Mouse (Mus musculus) heart, postnatal 0 days (tissue): ENCODE measurements around the gene Rpl22. TPM values are rescaled to one million over a fixed set of nuclear protein-coding genes. Genes with fewer than 3 reads are reported as not detected.

Experiments used
- ATAC-seq: fragments of 200-750 bp; cut with Nextera tagmentation; 2 replicates; pipeline ENCODE4 v1.8.0; 2017; ENCODE audit warnings: low read depth, moderate number of reproducible peaks, moderate library complexity; ENCODE audit not compliant: insufficient read depth
- DNase-seq: peaks from one replicate; pipeline ENCODE4 v3.0.0-alpha.2; 2016; ENCODE audit warnings: low spot score
- H3K27ac ChIP-seq: fragments of 300-500 bp; sonication (generic); 2 replicates; pipeline ENCODE4 v1.5.1; 2014; ENCODE audit warnings: low read depth, mild to moderate bottlenecking
- H3K27me3 ChIP-seq: fragments of 300-500 bp; sonication (generic); 2 replicates; pipeline ENCODE4 v1.6.1; 2014; ENCODE audit warnings: low read length, mixed read lengths; ENCODE audit not compliant: control insufficient read depth, insufficient read depth
- H3K36me3 ChIP-seq: fragments of 300-500 bp; sonication (generic); replicated peaks from 2 replicates; pipeline ENCODE4 v1.6.1; 2014; ENCODE audit warnings: low read length, mixed read lengths; ENCODE audit not compliant: control insufficient read depth, insufficient read depth
- H3K4me1 ChIP-seq: fragments of 300-500 bp; sonication (generic); 2 replicates; pipeline ENCODE4 v1.6.1; 2014; ENCODE audit warnings: antibody characterized with exemption; ENCODE audit not compliant: control insufficient read depth, insufficient read depth
- H3K4me2 ChIP-seq: fragments of 300-500 bp; sonication (generic); 2 replicates; pipeline ENCODE4 v1.6.1; 2014; ENCODE audit warnings: low read depth, mild to moderate bottlenecking, low read length, moderate library complexity
- H3K4me3 ChIP-seq: fragments of 300-500 bp; sonication (generic); 2 replicates; pipeline ENCODE4 v1.5.1; 2014; ENCODE audit warnings: low read depth, low read length
- H3K9ac ChIP-seq: fragments of 300-500 bp; sonication (generic); replicated peaks from 2 replicates; pipeline ENCODE4 v1.6.1; 2014; ENCODE audit warnings: low read depth, low read length, mixed read lengths
- H3K9me3 ChIP-seq: fragments of 300-500 bp; sonication (generic); replicated peaks from 2 replicates; pipeline ENCODE4 v1.6.1; 2016; ENCODE audit warnings: low read length; ENCODE audit not compliant: control insufficient read depth
- CTCF ChIP-seq: IDR thresholded peaks from 2 replicates; pipeline ENCODE4 v1.5.1; 2016; ENCODE audit warnings: antibody characterized with exemption, control low read depth, low read depth
- EP300 ChIP-seq: IDR thresholded peaks from 2 replicates; pipeline ENCODE4 v1.6.1; 2016; ENCODE audit warnings: antibody characterized with exemption, low read depth
- WGBS: fragments of 180-500 bp; shearing (Covaris S2); extraction: QIAGEN DNeasy Blood & Tissue Kit; methylation state at CpG from one replicate; pipeline ENCODE4 v1.1.7; 2014; 5-methylcytosine and 5-hydroxymethylcytosine counted together
- polyA plus RNA-seq: library from polyadenylated mRNA; unstranded; fragments of >200 nt; fragmentation: Nextera tagmentation; extraction: Ambion mirVana; gene quantifications from 2 replicates; pipeline ENCODE4 v1.2.1, GENCODE M21; 2015
- total RNA-seq: library from RNA; depleted of rRNA; stranded (reverse); fragments of >200 nt; gene quantifications from 2 replicates; pipeline ENCODE4 v1.2.3, GENCODE M21; 2014; ENCODE audit warnings: low replicate concordance; rRNA removed

The Rpl22 gene
- total and polyA plus RNA-seq, 2 experiments from 2014 or later: 118 to 224 TPM

DNA sequence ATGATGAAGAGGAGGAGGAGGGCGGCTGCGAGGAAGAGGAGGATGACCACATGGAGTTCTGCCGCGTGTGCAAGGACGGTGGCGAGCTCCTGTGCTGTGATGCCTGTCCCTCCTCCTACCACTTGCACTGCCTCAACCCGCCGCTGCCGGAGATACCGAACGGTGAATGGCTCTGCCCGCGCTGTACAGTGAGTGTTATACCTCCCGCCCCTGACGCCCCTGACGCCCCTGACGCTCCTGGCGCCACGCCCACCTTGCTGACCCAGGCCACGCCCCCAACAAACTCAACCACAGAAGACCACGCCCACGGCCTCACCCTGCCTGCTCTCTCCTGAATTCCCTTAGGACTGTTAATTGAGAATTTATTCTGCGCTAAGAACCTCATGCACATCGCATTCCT lies 35.3 kb downstream of the Rpl22 start:
- ATAC-seq: 0 out of 2 replicates have a peak, but pooled peaks have one; percentile 10
- WGBS: 2% methylated on average over 24 of the region's 24 CpGs
- no peak overlapping the region for H3K4me3 ChIP-seq

DNA sequence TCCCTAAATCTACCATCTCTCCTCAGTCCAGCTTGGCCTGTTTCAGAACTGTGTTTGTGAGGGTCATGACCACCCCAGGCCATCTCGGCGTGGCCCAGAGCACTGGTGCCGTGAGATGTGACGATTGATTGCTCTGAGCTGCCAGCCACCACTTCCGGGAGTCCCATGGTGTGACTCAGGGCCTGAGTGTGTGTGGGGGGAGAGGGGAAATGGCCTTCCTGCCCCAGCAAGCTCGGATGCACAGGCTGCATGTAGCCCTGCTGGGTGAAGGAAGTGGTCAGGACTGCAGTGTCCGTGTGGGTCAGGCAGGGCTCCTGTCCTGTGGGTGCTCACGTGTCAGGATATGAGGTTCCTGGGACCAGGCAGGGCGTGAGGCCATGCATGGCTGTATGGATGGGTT lies 36.6 kb downstream of the Rpl22 start:
- Histone ChIP-seq H3K4me1 (no peaks in the 10 kb centered on the region), H3K4me3 (no peak overlapping the region), H3K27me3 (peaks cover 24% of the 10 kb centered on the region), H3K4me2 (no peak overlapping the region), H3K36me3 (no peaks in the 10 kb centered on the region), H3K9ac (no peak overlapping the region), H3K9me3 (no peaks in the 10 kb centered on the region), H3K27ac (no peak overlapping the region)
- no peak for ATAC-seq
- 38% methylated on average over 9 of the region's 9 CpGs for WGBS
- TF ChIP-seq CTCF: no peak
- no peak for TF ChIP-seq EP300
- DNase-seq: no peak

More for the DNA sequence above, 35.3 kb downstream of the Rpl22 start:
- no peak overlapping the region for H3K9ac ChIP-seq
- no peak for TF ChIP-seq CTCF
- TF ChIP-seq EP300: no peak
- no peaks in the 10 kb centered on the region for H3K4me1 ChIP-seq
- no peak overlapping the region; the same call in 1 of the 2 replicates for H3K4me2 ChIP-seq
- no peaks in the 10 kb centered on the region for H3K36me3 ChIP-seq
- no peaks in the 10 kb centered on the region for H3K9me3 ChIP-seq
- peaks cover 24% of the 10 kb centered on the region for H3K27me3 ChIP-seq
- no peak for DNase-seq
- no peak overlapping the region for H3K27ac ChIP-seq

DNA sequence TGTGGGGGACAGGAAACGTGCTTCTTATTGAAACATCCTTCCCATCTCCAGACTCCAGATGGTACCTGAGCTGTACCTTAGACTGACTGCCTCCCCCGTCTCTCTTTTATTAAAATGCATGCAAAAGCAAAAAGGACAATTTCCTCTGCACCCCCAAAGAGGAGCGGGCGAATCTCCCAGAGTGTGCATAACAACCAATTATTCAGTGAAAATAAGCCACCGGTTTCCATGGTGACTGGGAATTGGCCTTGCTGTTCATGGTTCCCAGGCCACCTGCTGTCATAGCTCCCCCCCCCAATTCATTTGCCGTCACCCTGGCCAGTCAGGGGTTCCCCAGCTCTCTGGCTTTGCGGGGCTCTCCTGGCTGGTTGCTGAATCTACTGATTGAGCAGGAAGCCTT lies 39.7 kb downstream of the Rpl22 start:
- ATAC-seq (no peak), DNase-seq (no peak)
- Histone ChIP-seq H3K9me3 (no peaks in the 10 kb centered on the region), H3K4me1 (no peaks in the 10 kb centered on the region), H3K27ac (no peak overlapping the region), H3K9ac (no peak overlapping the region), H3K27me3 (peaks cover 13% of the 10 kb centered on the region), H3K4me3 (no peak overlapping the region), H3K36me3 (no peaks in the 10 kb centered on the region), H3K4me2 (no peak overlapping the region)
- TF ChIP-seq EP300 (no peak), CTCF (no peak)
- 64% methylated on average over 7 of the region's 7 CpGs for WGBS

DNA sequence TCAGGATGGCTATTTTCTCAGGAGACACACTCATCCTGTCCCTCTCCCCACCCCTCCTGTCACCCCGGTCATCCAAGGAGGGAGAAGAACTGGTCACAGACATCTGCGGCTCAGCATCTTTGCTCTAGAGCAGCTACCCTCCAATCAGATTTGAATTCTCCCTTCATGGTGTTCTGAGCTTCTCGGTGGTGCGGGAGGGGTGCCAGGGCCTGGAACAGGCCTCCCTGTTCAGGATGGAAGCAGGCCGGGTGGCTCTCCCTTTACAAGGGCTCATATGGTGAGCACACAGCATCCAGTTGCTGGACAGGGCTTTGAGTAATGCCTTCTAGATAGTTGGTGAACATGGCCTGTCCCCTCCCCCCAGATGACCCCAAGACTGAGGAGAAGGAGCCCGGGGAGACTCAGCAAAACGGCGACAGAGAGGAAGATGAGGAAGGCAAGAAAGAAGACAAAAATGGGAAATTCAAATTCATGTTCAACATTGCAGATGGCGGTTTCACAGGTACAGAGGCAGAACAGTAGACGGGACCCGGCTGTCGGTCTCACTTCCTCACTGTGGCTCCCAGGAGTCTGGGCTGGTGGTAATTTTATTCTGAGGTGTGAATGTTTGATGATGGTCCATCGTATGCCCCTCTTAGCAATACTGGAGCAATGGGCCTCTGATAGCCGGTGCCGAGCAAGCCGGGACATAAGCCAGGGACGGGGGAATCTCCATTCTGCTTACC lies 57.1 kb downstream of the Rpl22 start:
- ATAC-seq (no peak), DNase-seq (no peak)
- Histone ChIP-seq H3K4me3 (no peak overlapping the region), H3K9me3 (no peaks in the 10 kb centered on the region), H3K4me1 (no peaks in the 10 kb centered on the region), H3K9ac (no peak overlapping the region), H3K27me3 (no peaks in the 10 kb centered on the region), H3K4me2 (no peak overlapping the region), H3K36me3 (no peaks in the 10 kb centered on the region), H3K27ac (no peak overlapping the region)
- WGBS: 81% methylated on average over 17 of the region's 17 CpGs
- TF ChIP-seq EP300: no peak

Other genes starting within 250 kb of the Rpl22 start
- 0.89 TPM in 1 of 2 replicates, not detected in the other for gene Tnfrsf25, start 209.8 kb upstream of the Rpl22 start, total RNA-seq
- 0.75 and 1.2 TPM in 2 replicates for gene Tnfrsf25, start 209.8 kb upstream of the Rpl22 start, polyA plus RNA-seq
- gene Espn, start 173.4 kb upstream of the Rpl22 start, total RNA-seq: 0.34 and 0.97 TPM in 2 replicates
- gene Espn, start 173.4 kb upstream of the Rpl22 start, polyA plus RNA-seq: 0.69 and 0.87 TPM in 2 replicates
- gene Hes2, start 166.9 kb upstream of the Rpl22 start, total RNA-seq: not detected in 2 replicates
- gene Hes2, start 166.9 kb upstream of the Rpl22 start, polyA plus RNA-seq: not detected in 2 replicates
- gene Acot7, start 147.6 kb upstream of the Rpl22 start, total RNA-seq: 17.9 and 39.5 TPM in 2 replicates
- gene Acot7, start 147.6 kb upstream of the Rpl22 start, polyA plus RNA-seq: 68.8 and 73.5 TPM in 2 replicates
- gene Gpr153, start 51.5 kb upstream of the Rpl22 start, total RNA-seq: 50.8 and 56.4 TPM in 2 replicates
- 5.0 TPM in 2 replicates for gene Gpr153, start 51.5 kb upstream of the Rpl22 start, polyA plus RNA-seq
- gene Hes3, start 34.1 kb upstream of the Rpl22 start, total RNA-seq: not detected in 2 replicates
- gene Hes3, start 34.1 kb upstream of the Rpl22 start, polyA plus RNA-seq: not detected in 2 replicates
- 26.1 and 38.0 TPM in 2 replicates for gene Icmt, start 28.5 kb upstream of the Rpl22 start, total RNA-seq
- 12.7 and 15.0 TPM in 2 replicates for gene Icmt, start 28.5 kb upstream of the Rpl22 start, polyA plus RNA-seq
- gene Rnf207, start 6.7 kb upstream of the Rpl22 start, total RNA-seq: 171 and 226 TPM in 2 replicates
- gene Rnf207, start 6.7 kb upstream of the Rpl22 start, polyA plus RNA-seq: 109 and 115 TPM in 2 replicates
- gene Chd5, start 12.9 kb downstream of the Rpl22 start, total RNA-seq: 0.11 TPM in 1 of 2 replicates, not detected in the other
- gene Chd5, start 12.9 kb downstream of the Rpl22 start, polyA plus RNA-seq: 0.01 and 0.03 TPM in 2 replicates
- gene Nphp4, start 151.0 kb downstream of the Rpl22 start, total RNA-seq: 1.5 and 5.0 TPM in 2 replicates
- gene Nphp4, start 151.0 kb downstream of the Rpl22 start, polyA plus RNA-seq: 0.46 and 0.51 TPM in 2 replicates
- 1.5 and 2.9 TPM in 2 replicates for gene Kcnab2, start 152.1 kb downstream of the Rpl22 start, total RNA-seq
- gene Kcnab2, start 152.1 kb downstream of the Rpl22 start, polyA plus RNA-seq: 0.69 and 1.1 TPM in 2 replicates